Mouse (Mus musculus): ENCODE data around the gene Cd38.

Gene Cd38

DNA sequence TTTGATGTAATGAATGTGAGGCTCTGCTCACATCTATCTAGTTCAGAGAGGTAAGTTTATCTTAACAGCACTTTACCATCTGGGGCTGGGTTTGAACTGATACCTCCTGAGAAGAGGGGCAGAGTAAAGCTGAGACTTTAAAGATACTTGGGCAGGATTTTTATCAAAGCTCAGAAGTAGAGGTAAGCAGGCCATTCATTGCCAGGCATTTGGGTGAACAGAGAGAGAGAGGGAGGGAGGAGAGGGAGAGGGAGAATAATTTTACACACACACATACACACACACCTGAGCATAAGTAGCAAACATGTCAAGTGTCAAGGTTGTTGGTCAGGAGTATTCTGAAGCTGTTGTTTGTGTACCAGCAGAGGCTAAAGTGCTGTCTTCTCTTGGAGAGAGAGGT is at the start of gene Cd38:
Gene Cd38, plus strand, starts transcription at position 301 of the 400 bp plus-strand sequence.
- DNase-seq (ENCODE audit: low read depth): no peak

- DNase-seq (ENCODE audit: low read depth): no peak
These were observed 49.7 kb upstream of the Cd38 start, which contains the start of gene Bst1 for GRCm38 (mm10) chr5:43818695-43819094. Bst1 (plus strand) TSS chr5:43818885.

- no peak for DNase-seq (ENCODE audit: low read depth)
These were observed 47.6 kb upstream of the Cd38 start for GRCm38 (mm10) chr5:43820785-43821184.

DNA sequence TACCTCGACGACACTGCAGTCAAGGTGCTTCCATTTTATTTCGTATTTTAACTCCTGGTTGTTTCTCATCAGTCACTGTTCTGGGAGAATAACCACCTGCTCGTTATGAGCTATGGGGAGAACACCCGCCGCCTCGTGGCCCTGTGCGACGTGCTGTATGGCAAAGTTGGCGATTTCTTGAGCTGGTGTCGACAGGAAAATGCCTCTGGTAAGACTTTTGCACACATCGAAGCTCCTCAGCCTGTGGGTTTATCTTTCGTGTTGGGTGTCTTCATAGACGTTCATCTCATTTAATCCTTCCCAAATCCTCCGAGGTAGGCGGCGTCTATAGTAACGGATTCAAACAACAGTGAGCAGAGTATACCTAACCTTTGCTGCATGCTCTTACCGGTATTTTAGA is 46.8 kb upstream of the Cd38 start, which contains the start of gene Fbxl5:
Gene Fbxl5, minus strand, starts transcription at position 101 of the 400 bp plus-strand sequence.
- no peak for DNase-seq (ENCODE audit: low read depth)

GRCm38 (mm10) chr5:43822199-43822598 is 46.2 kb upstream of the Cd38 start:
- DNase-seq (ENCODE audit: low read depth): no peak

- DNase-seq (ENCODE audit: low read depth): no peak
These were observed 45.5 kb upstream of the Cd38 start for GRCm38 (mm10) chr5:43822824-43823223.

DNA sequence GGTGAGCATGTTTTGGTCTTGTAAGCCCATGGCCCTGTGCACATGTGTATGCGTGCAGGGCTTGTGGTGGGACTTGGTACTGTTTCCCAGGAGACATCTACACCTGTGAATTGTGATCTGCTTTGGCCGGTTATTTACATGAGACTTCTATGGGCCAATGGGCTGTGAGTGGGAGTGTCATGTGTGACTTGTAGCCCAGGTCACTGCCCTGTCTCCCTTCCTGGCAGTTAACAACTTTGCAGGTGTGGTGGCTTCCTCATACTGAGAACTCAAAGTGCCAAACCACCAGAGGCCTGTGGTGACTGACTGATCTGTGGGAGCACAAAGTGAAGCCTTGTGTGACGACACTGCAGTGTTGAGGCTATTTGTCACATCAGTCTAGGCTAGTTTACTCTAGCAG is 43.8 kb upstream of the Cd38 start:
- no peak for DNase-seq (ENCODE audit: low read depth)

- DNase-seq (ENCODE audit: low read depth): no peak
These were observed 41.5 kb upstream of the Cd38 start for GRCm38 (mm10) chr5:43826883-43827282.

GRCm38 (mm10) chr5:43827366-43827765 is 41.0 kb upstream of the Cd38 start:
- no peak for DNase-seq (ENCODE audit: low read depth)

DNA sequence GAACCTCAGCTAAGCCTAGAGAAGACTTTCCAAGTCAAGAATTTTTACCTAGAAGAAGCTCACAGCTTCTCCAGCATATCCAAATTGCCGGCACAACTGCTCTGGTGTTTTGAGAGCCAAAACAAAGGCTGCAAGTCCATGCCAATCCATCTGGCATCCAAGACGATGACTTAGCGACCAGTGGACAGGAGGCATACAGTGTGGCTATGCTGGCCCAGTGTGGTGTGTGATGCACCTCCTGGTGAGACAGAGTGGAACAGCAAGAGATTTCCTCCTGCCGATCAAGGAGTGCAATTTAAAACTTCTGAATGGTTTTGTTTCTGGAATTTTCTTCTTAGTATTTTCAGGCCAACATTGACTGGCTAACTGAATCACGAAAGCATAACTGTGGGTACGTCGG is 31.8 kb upstream of the Cd38 start:
- DNase-seq (ENCODE audit: low read depth): peak; percentile 73

GRCm38 (mm10) chr5:43837372-43837771 is 31.0 kb upstream of the Cd38 start:
- DNase-seq (ENCODE audit: low read depth): peak; percentile 69

DNA sequence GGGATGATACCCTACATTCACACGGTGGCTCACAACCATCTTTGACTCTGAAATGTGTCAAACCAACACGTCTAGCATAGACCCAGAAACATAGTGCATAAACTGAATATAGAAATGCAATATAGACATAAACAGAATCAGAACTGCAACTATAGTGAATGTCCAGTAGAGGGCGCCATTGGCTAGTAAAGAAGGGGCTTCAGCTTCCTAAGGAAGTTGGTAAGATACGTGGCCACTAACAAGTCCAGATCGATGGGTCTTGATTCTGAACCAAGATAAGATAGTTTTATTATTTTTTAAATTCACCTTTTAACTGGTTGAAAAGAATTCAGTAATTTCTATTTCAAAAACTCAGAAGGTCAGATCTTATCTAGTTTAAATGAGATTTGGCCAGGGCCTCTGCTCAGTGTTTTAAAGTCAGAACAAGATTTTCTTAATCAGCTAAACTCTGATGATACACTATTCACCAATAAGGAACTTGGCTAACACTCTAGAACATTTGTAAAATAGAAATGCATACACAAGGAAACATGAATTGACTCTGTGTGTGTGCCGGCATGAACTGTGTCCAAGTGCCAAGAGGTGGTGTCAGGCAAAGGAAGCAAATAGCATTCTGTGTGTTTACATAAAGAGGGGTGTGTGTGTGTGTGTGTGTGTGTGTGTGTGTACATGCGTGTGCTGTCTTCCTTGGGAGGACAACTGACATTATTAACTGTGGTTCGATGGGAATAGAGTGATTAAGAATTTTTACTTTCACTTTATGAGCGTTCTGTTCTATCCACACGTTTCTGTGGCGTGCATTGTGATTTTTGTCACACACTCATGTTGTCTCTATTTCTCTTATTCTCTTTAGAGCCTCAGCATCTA is 27.0 kb upstream of the Cd38 start:
- DNase-seq (ENCODE audit: low read depth): peak; percentile 87

- no peak for DNase-seq (ENCODE audit: low read depth)
These were observed 26.4 kb upstream of the Cd38 start for GRCm38 (mm10) chr5:43842011-43842285.

- DNase-seq (ENCODE audit: low read depth): peak; percentile 33
These were observed 25.7 kb upstream of the Cd38 start for GRCm38 (mm10) chr5:43842576-43843155.

DNA sequence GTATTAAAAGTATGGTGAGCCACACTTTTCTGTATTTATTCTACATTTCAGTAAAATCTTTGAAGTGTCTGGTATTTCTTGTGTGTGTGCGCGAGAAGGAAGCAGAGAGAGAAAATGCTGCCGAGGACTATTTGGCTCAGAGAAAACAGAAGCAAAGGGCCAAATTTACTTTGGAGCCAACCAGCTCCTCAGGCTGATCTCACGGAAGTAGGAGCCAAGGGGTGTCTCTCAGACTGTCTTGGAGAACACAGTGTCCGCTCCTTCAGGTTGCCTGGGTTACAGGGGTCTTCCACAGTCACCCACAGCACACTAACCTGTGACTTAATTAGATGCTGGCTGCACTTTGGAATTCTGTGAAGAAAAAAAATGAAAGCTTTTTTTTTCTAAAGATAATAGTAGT is 23.3 kb upstream of the Cd38 start:
- no peak for DNase-seq (ENCODE audit: low read depth)

- no peak for DNase-seq (ENCODE audit: low read depth)
These were observed 22.7 kb upstream of the Cd38 start for GRCm38 (mm10) chr5:43845646-43846045.

DNA sequence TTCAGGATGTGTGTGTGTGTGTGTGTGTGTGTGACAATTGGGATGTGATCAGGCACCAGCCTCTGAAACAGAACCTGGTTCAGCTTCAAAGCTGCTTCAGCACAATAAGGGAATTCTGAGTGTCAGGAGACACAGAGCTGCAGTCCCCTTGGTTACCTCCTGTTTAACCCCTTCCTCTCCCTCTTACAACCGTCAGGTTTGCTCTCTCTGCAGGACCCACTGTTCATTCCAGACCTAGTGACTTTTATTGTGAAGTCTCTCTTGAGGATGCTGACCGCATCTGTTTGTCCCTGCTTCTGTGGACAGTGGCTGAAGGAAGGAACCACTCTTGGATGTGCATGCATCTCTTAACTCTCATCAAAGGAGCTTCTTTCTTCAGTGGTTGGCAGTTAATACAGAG is 22.1 kb upstream of the Cd38 start:
- no peak for DNase-seq (ENCODE audit: low read depth)

DNA sequence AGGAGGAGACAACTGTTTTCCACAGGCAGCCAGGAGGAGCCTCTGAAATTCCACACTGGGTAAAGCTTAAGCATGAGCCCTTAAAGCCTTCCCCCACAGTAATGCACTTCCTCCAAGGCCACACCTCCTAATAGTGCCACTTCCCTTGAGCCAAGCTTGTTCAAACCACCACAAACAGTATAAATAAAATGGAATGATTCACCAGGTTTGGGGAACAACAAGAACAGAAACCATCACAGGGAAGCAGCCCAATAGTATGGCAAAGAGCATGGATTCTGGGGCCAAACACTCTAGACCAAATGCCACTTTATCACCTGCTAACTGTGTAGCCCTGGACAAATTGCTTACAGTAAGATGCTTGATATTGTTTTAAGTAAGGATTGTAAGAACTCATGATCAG is 20.8 kb upstream of the Cd38 start:
- DNase-seq (ENCODE audit: low read depth): no peak

GRCm38 (mm10) chr5:43848275-43848674 is 20.1 kb upstream of the Cd38 start:
- DNase-seq (ENCODE audit: low read depth): no peak

DNA sequence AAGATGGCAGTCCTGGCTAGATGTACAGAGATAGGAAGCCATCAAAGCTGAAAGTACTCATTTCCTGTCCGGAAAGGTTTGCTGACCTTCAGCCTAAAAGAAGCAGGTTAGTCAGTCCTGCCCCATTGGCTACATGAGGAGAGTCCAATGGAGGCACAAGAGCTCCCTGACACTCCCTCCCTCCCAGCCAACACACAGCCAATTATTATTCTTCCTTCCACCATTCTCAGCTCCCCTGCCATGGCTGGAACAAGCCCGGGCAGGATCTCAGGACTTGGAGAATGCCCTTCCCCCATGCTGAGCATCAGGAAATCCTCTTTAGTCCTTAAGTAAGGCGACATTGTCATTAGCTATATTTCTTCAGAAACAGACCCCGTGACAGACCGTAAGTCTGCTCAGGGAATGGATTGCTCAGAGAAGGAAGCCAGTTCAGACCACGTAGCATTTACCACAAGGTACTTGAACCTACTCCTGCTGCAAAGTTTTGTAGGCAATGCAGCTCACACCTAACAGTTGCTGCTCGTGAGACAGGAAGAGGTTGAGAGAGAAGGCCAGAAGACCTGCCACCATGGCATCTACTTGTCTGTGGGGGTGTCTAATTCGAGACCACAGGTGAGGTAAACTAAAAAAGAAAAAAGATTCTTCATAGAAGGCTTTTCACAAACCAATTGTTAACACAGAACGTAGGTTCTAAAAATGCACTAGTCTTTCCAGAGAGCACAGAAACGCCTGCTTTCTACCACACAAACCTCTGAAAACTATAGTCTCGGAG is 15.1 kb upstream of the Cd38 start:
- no peak for DNase-seq (ENCODE audit: low read depth)

GRCm38 (mm10) chr5:43853868-43854488 is 14.4 kb upstream of the Cd38 start:
- no peak for DNase-seq (ENCODE audit: low read depth)

DNA sequence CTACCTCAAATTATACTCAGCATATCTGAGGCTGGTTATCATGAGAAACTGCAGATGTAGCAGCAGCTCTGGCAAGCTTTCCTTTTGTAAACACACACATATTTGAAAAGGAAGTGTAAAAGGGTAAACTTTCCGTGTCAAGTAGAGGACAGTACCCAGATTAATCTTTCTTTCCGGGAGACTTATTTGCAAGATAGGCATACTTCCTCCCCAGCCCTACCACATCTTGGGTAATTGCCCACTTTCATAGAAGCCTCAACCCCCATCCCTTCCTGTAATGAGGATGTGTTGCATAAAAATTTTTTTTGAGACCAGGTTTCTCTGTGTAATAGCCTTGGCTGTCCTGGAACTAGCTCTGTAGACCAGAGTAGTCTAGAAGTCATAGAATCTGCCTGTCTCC is 12.6 kb upstream of the Cd38 start:
- peak; percentile 13 for DNase-seq (ENCODE audit: low read depth)

DNA sequence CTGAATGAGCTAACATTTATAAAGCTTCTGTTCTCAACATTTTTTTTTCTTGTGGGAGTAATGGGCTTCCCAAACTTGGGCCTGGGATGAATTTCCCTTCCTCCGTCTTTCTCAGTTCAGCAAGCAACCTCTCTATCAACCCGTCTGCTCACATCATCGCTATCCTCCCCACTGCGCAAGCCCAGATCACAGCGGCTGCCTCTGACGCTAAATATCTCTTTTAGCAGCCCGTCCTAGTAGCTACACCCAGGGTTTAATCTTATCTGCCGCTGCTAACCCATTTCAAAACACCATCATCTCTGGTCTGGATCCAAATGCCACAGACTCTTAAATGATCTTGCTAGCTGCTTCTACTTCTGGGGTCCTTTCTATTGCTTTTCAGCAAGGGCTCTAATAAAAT is 8.7 kb upstream of the Cd38 start:
- no peak for DNase-seq (ENCODE audit: low read depth)
